Mouse (Mus musculus) testis, postnatal 10 days (tissue): ENCODE results near the gene Rcor1.

Experiments used
- DNase-seq: peaks from one replicate; pipeline ENCODE4 v3.0.0; 2021; ENCODE audit warnings: low spot score

Gene Rcor1

DNA sequence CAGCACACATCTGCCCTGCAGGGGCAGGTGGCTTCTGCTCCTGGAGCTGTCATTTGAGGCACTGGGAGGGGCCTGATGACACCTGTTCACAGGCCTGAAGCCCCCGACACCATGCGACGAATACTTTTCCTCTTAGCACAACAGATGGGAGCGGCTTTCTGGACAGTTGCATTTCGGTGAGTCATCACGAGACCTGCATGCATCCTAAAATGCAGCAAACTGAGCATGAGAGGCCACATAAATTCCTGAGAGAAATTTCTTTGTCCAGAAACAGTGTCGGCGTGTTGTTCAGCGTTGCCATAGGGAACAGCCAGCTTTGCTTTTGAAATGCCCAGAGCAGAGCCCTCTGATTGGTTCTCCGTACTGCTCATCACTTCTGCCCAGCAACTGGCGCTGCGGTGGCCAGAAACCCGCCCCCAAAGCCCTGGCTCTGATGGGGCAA lies 125.2 kb downstream of the Rcor1 start:
- DNase-seq, result peak; percentile 89

DNA sequence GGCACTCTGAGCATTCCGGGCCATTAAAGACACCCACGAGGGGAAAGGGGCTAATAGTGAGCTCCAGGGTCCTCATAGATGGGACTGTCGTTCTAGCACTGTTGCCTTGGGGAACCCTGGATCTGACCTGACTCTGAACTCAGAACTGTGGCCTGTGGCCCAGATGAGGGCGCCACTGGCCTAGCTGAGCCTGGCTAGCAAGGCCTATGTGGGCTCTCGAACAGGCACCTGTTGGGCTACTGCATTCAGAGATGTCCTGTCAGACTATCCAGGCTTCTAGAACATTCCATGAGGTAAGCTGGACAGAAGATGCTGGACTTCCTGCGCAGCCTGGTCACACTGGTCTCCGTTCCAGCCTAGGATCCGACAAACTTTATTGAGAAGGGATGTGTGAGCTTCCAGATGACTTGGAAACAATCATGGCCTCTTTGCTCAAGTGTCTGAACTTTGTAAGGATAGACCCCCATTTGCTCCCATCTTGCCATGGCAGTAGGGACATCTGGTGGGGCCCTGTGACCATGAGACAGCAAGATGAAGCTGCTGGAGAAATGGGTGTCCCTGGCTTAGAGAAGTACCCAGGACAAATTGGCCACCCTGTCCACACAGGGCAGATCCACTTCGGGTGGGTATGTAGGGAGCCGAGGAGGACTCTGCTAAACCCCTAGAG lies 126.1 kb downstream of the Rcor1 start:
- peak; percentile 63 for DNase-seq
